Mouse (Mus musculus): Measurements from ENCODE around the gene Dennd6b. TPM values are rescaled to one million over a fixed set of nuclear protein-coding genes. Genes with fewer than 3 reads are reported as not detected.

The Dennd6b gene
- polyA plus RNA-seq, 1 experiment from 2014 or later, result 93.7 TPM

- WGBS, result 15% methylated on average over 22 of the region's 22 CpGs
- Histone ChIP-seq H3K27ac (replicated peaks) (peak overlapping the region; percentile 91), H3K36me3 (no peaks in the 10 kb centered on the region), H3K27me3 (no peaks in the 10 kb centered on the region), H3K9ac (peak overlapping the region; percentile 42; the same call in 1 of the 2 replicates), H3K4me3 (peak overlapping the region; percentile 34), H3K9me3 (no peaks in the 10 kb centered on the region), H3K4me2 (peak overlapping the region; percentile 61), H3K4me1 (replicated peaks) (peaks cover 32% of the 10 kb centered on the region)
- no peak for ATAC-seq (ENCODE audit: low FRiP score, low read depth)
Measured at GRCm38 (mm10) chr15:89209886-89210761, 13.8 kb upstream of the Dennd6b start.

DNA sequence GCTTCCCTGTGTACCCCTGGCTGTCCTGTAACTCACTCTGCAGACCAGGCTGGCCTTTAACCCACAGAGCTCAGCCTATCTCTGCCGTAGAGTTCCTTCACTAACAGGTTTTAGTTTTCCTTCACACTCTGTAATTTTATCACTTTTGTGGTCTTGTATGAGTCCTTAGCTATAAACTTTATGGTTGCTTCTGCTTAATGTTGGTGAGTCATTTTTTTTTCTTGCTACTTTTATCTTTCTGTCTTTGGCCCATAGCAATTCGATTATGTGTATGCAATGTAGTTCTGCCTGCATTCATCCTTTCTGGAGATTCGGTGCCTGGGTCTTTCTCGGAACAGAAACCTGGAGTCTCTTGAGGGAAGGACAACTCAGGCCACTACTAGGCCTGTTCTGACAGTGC lies 11.2 kb upstream of the Dennd6b start:
- no peak overlapping the region for H3K9ac ChIP-seq
- H3K36me3 ChIP-seq, result no peaks in the 10 kb centered on the region
- ATAC-seq (ENCODE audit: low FRiP score, low read depth), result no peak
- no peak overlapping the region for H3K4me3 ChIP-seq
- peaks cover 9% of the 10 kb centered on the region for H3K9me3 ChIP-seq
- WGBS, result 85% methylated on average over 4 of the region's 4 CpGs
- no peak overlapping the region for H3K27ac ChIP-seq (replicated peaks)
- no peaks in the 10 kb centered on the region for H3K27me3 ChIP-seq
- H3K4me2 ChIP-seq, result no peak overlapping the region
- H3K4me1 ChIP-seq (replicated peaks), result peaks cover 6% of the 10 kb centered on the region

DNA sequence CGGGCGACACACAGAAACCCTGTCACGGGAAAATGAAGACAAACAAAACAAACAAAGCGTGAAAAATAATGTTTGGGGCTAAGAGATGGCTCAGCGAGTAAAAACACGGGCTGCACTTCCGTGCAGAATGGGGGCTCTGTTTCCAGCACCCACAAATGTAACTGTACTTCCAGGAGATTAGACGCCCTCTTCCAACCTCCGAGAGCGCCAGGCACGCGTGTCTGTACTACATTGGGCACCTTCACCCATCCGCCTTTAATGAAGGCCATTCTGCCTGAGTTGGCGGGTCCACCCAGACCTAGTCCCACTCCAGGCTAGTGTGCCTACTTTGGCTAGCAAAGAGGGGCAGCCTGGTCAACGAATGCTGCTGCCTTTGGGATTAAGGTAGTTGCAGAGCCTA lies 760 bp upstream of the Dennd6b start:
- H3K4me3 ChIP-seq, result peak overlapping the region; percentile 94
- 62% methylated on average over 15 of the region's 15 CpGs for WGBS
- H3K4me1 ChIP-seq (replicated peaks), result peaks cover 21% of the 10 kb centered on the region
- H3K4me2 ChIP-seq, result peak overlapping the region; percentile 72
- no peaks in the 10 kb centered on the region for H3K9me3 ChIP-seq
- no peaks in the 10 kb centered on the region for H3K36me3 ChIP-seq
- peak overlapping the region; percentile 99 for H3K9ac ChIP-seq
- ATAC-seq (ENCODE audit: low FRiP score, low read depth), result no peak
- H3K27ac ChIP-seq (replicated peaks), result peak overlapping the region; percentile 99
- H3K27me3 ChIP-seq, result no peaks in the 10 kb centered on the region

- Histone ChIP-seq H3K4me2 (peak overlapping the region; percentile 72), H3K4me1 (replicated peaks) (peaks cover 21% of the 10 kb centered on the region), H3K36me3 (0 out of 2 replicates have a peak, but pooled peaks cover 2% of the 10 kb centered on the region), H3K9me3 (no peaks in the 10 kb centered on the region), H3K4me3 (peak overlapping the region; percentile 94), H3K9ac (peak overlapping the region; percentile 99), H3K27me3 (no peaks in the 10 kb centered on the region), H3K27ac (replicated peaks) (peak overlapping the region; percentile 99)
- WGBS, result under 1% methylated on average over 25 of the region's 25 CpGs
- ATAC-seq (ENCODE audit: low FRiP score, low read depth), result peak; percentile 93
Measured at GRCm38 (mm10) chr15:89195690-89196312, 495 bp downstream of the Dennd6b start.

GRCm38 (mm10) chr15:89195261-89195681 lies 1.0 kb downstream of the Dennd6b start:
- no peak for ATAC-seq (ENCODE audit: low FRiP score, low read depth)
- Histone ChIP-seq H3K4me3 (peak overlapping the region; percentile 94), H3K9me3 (no peaks in the 10 kb centered on the region), H3K4me2 (peak overlapping the region; percentile 72), H3K27me3 (no peaks in the 10 kb centered on the region), H3K36me3 (0 out of 2 replicates have a peak, but pooled peaks cover 2% of the 10 kb centered on the region), H3K27ac (replicated peaks) (peak overlapping the region; percentile 99), H3K4me1 (replicated peaks) (peaks cover 21% of the 10 kb centered on the region), H3K9ac (peak overlapping the region; percentile 99)
- 20% methylated on average over 6 of the region's 6 CpGs for WGBS

GRCm38 (mm10) chr15:89184937-89185227 lies 11.4 kb downstream of the Dennd6b start:
- no peak for ATAC-seq (ENCODE audit: low FRiP score, low read depth)
- WGBS, result 71% methylated on average over 5 of the region's 5 CpGs

GRCm38 (mm10) chr15:89184141-89184936 lies 12.0 kb downstream of the Dennd6b start:
- H3K4me1 ChIP-seq (replicated peaks), result peaks cover 33% of the 10 kb centered on the region
- H3K27ac ChIP-seq (replicated peaks), result peak overlapping the region; percentile 26; the same call in 1 of the 2 replicates
- ATAC-seq (ENCODE audit: low FRiP score, low read depth), result no peak
- H3K9ac ChIP-seq, result no peak overlapping the region
- H3K4me2 ChIP-seq, result no peak overlapping the region
- 36% methylated on average over 5 of the region's 5 CpGs for WGBS
- H3K4me3 ChIP-seq, result no peak overlapping the region
- no peaks in the 10 kb centered on the region for H3K9me3 ChIP-seq
- H3K27me3 ChIP-seq, result no peaks in the 10 kb centered on the region
- peaks cover 29% of the 10 kb centered on the region for H3K36me3 ChIP-seq

More at GRCm38 (mm10) chr15:89184937-89185227, 11.4 kb downstream of the Dennd6b start:
- Histone ChIP-seq H3K27ac (replicated peaks) (no peak overlapping the region), H3K9me3 (no peaks in the 10 kb centered on the region), H3K4me3 (no peak overlapping the region), H3K9ac (no peak overlapping the region), H3K36me3 (peaks cover 33% of the 10 kb centered on the region), H3K4me2 (no peak overlapping the region), H3K27me3 (no peaks in the 10 kb centered on the region), H3K4me1 (replicated peaks) (peaks cover 28% of the 10 kb centered on the region)

DNA sequence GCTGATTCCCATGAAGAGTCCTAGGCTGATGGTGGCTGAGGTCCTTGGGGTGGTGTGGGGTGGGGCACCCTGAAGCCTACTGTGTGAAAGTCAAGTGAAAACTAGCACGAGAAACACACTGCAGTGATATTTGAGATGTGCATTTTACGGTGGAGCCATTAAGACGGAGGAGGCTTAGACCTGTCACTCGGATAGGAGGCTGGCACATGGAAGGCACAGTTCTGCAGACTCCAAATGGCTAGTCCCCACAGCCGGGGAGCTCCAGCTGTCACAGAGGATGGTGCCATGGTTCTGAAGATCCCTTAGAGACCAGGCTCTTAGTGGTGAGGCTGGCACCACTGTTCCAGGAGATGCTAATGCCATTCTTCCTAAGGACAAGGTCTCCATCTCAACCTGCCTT lies 13.5 kb downstream of the Dennd6b start:
- H3K4me1 ChIP-seq (replicated peaks), result peaks cover 48% of the 10 kb centered on the region
- ATAC-seq (ENCODE audit: low FRiP score, low read depth), result no peak
- H3K9me3 ChIP-seq, result no peaks in the 10 kb centered on the region
- no peak overlapping the region for H3K4me3 ChIP-seq
- 70% methylated on average over 5 of the region's 5 CpGs for WGBS
- no peak overlapping the region for H3K4me2 ChIP-seq
- H3K36me3 ChIP-seq, result peaks cover 25% of the 10 kb centered on the region
- peak overlapping the region; percentile 31 for H3K27ac ChIP-seq (replicated peaks)
- H3K9ac ChIP-seq, result no peak overlapping the region
- H3K27me3 ChIP-seq, result no peaks in the 10 kb centered on the region

DNA sequence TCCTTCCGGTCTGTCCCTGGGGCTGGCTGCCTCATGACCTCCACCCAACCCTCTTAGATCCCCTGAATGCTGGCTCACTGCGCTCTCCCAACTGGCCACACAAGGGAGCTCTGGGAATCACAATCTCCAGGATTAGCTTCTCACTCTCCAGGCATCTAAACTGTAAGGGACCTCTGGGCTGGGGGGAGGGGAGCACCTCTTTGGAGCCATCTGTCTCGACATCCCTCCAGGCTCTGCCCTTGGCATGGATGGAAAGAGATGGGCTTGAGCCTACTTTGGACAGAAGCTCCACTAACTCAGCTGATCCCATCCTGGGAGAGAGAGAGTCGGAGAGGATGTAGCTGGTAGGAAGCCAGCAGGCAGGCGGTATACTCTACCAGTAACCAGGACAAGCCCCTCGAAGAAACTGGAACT lies 14.0 kb downstream of the Dennd6b start:
- 45% methylated on average over 6 of the region's 6 CpGs for WGBS
- no peaks in the 10 kb centered on the region for H3K27me3 ChIP-seq
- H3K9me3 ChIP-seq, result no peaks in the 10 kb centered on the region
- peak overlapping the region; percentile 31 for H3K27ac ChIP-seq (replicated peaks)
- H3K4me2 ChIP-seq, result no peak overlapping the region
- ATAC-seq (ENCODE audit: low FRiP score, low read depth), result no peak
- H3K4me1 ChIP-seq (replicated peaks), result peaks cover 53% of the 10 kb centered on the region
- H3K9ac ChIP-seq, result no peak overlapping the region
- peaks cover 23% of the 10 kb centered on the region for H3K36me3 ChIP-seq
- no peak overlapping the region for H3K4me3 ChIP-seq

DNA sequence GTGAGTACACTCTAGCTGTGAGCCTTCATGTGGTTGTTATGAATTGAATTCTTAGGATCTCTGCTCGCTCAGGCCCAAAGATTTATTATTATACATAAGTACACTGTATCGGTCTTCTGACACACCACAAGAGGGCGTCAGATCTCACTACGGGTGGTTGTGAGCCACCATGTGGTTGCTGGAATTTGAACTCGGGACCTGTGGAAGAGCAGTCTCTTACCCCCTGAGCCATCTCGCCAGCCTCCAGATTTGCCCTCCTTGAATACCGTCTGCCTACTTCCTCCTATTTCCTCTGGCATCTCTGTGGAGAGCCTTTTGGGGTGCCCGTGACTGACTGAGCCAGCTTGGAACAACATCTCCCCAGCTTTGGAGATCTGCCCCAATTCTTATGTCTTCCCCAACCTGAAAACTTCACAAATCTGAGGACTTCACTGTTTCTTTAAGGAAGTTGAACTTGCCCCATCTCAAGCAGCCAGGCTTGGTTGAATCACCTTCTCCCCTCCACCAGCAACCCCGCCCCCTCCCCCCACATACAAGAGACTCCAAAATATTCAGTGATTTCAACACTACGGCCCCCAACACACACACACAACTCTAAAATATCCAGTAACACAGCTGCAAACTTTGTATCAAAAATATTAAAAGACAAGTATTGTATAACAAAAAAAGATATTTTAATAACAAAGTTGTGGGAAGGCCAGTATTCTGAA lies 14.6 kb downstream of the Dennd6b start:
- 74% methylated on average over 10 of the region's 10 CpGs for WGBS
- Histone ChIP-seq H3K27ac (replicated peaks) (peak overlapping the region; percentile 49), H3K27me3 (no peaks in the 10 kb centered on the region), H3K4me2 (peak overlapping the region; percentile 91), H3K9ac (no peak overlapping the region), H3K4me1 (replicated peaks) (peaks cover 59% of the 10 kb centered on the region), H3K4me3 (peak overlapping the region; percentile 66), H3K9me3 (no peaks in the 10 kb centered on the region), H3K36me3 (peaks cover 20% of the 10 kb centered on the region)
- no peak for ATAC-seq (ENCODE audit: low FRiP score, low read depth)

DNA sequence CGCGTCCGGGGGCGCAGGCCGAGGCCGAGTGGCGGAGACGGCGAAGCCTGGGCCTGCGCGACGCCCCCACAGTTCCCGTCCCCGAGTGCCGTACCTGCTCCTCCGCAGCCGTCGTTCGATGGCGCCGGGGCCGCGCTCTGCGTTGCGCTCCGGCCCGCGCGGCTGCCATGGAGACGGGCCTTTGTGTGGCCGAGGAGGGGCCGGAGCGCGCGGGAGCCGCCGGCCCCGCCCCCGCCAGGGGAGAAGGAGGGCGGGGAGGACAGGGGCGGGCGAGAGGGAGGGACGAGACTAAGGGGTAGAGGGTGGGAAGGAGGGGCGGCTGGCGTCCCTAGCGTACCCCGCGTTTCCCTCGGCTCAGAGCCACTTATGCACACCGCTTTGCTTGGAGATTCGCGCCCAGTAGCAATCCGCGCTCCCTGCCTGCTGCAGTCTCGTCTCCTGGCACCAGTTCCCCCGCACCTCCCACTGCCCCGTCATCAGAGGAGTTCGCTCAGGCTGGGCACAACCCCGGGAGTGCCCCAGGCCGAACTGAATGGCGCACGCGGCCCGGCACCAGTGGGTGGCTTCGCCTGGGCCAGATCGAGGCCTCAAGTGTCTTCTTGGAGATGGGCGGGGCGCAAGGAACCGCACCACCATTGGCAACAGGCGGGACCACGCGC lies 15.6 kb downstream of the Dennd6b start, which contains the start of gene Plxnb2:
Gene Plxnb2, minus strand, starts transcription at position 218 of the 659 bp plus-strand sequence.
- H3K9ac ChIP-seq, result peak within 1 kb of the TSS; percentile 85
- H3K9me3 ChIP-seq, result no peaks in the 10 kb centered on the region
- peaks cover 69% of the 10 kb centered on the region for H3K4me1 ChIP-seq (replicated peaks)
- peaks cover 11% of the 10 kb centered on the region; the same call in 1 of the 2 replicates for H3K36me3 ChIP-seq
- peak; percentile 87 for ATAC-seq (ENCODE audit: low FRiP score, low read depth)
- peak within 1 kb of the TSS; percentile 66 for H3K4me3 ChIP-seq
- peak within 1 kb of the TSS; percentile 95 for H3K27ac ChIP-seq (replicated peaks)
- WGBS, result under 1% methylated on average over 58 of the region's 72 CpGs
- H3K4me2 ChIP-seq, result peak within 1 kb of the TSS; percentile 91
- no peaks in the 10 kb centered on the region for H3K27me3 ChIP-seq
